Mouse (Mus musculus) cortical plate, adult 2 months (tissue): ENCODE results near the gene Ttc30a2.

ENCODE experiments used
- CTCF ChIP-seq: fragments of 200-500 bp; IDR thresholded peaks from 2 replicates; pipeline ENCODE4 v1.5.1; 2011; ENCODE audit warnings: mild to moderate bottlenecking, control low read depth, low read length; ENCODE audit not compliant: insufficient read depth; ENCODE audit errors: extremely low read depth
- POLR2A ChIP-seq: fragments of 200-500 bp; IDR thresholded peaks from 2 replicates; pipeline ENCODE4 v1.6.1; 2011; ENCODE audit warnings: mild to moderate bottlenecking, low read length, control low read depth; ENCODE audit not compliant: insufficient read depth; ENCODE audit errors: extremely low read depth

DNA sequence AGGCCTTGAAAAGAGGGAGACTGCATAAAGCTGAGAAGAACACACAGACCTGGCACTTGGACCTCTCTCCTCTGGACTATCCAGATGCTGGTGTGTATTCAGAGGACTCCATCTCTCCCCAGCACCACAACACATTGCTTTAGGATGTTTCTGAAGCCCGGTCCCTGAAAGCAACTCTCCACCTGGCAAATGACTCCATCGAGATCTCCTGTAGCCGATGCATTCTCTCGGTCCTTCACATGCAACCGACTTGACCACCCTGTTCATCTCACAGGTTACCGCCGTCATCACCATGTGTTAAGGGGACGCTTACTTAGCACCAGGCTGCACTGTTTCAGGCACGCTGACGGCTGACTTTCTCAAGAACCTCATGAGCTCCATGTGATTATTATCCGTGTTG lies 16.9 kb upstream of the Ttc30a2 start:
- TF ChIP-seq CTCF, result no peak
- no peak for TF ChIP-seq POLR2A
